Mouse (Mus musculus): ENCODE data around the gene Mllt6. TPM values are rescaled to one million over a fixed set of nuclear protein-coding genes. Genes with fewer than 3 reads are reported as not detected.

Mllt6 gene
- polyA plus RNA-seq, 1 experiment from 2014 or later, result 4.2 TPM

- Histone ChIP-seq H3K9ac (replicated peaks; ENCODE audit: low read depth, low read length) (no peak overlapping the region), H3K4me1 (replicated peaks; ENCODE audit: control insufficient read depth, insufficient read depth, low read length) (peaks cover 14% of the 10 kb centered on the region), H3K27ac (ENCODE audit: low read length) (no peak overlapping the region), H3K9me3 (ENCODE audit: control insufficient read depth, low read length) (no peaks in the 10 kb centered on the region), H3K4me3 (replicated peaks; ENCODE audit: low read length) (no peak overlapping the region), H3K27me3 (replicated peaks; ENCODE audit: control insufficient read depth, insufficient read depth, low read length) (no peaks in the 10 kb centered on the region), H3K36me3 (ENCODE audit: control insufficient read depth, insufficient read depth) (peaks cover 6% of the 10 kb centered on the region; the same call in 1 of the 2 replicates), H3K4me2 (ENCODE audit: low read length) (no peak overlapping the region)
- no peak for ATAC-seq
- 81% methylated on average over 6 of the region's 6 CpGs for WGBS
Observed at GRCm38 (mm10) chr11:97684063-97684680, 21.0 kb downstream of the Mllt6 start.

GRCm38 (mm10) chr11:97684766-97685165, 21.6 kb downstream of the Mllt6 start:
- no peak overlapping the region for H3K9ac ChIP-seq (replicated peaks; ENCODE audit: low read depth, low read length)
- H3K36me3 ChIP-seq (ENCODE audit: control insufficient read depth, insufficient read depth), result peaks cover 4% of the 10 kb centered on the region; the same call in 1 of the 2 replicates

GRCm38 (mm10) chr11:97685613-97686321, 22.6 kb downstream of the Mllt6 start, which contains the start of gene Cisd3:
Cisd3 (plus strand) TSS chr11:97685826.
- Histone ChIP-seq H3K27me3 (replicated peaks; ENCODE audit: control insufficient read depth, insufficient read depth, low read length) (no peaks in the 10 kb centered on the region), H3K9ac (replicated peaks; ENCODE audit: low read depth, low read length) (peak within 1 kb of the TSS; percentile 53), H3K9me3 (ENCODE audit: control insufficient read depth, low read length) (no peaks in the 10 kb centered on the region), H3K4me2 (ENCODE audit: low read length) (peak within 1 kb of the TSS; percentile 68), H3K4me1 (replicated peaks; ENCODE audit: control insufficient read depth, insufficient read depth, low read length) (peaks cover 10% of the 10 kb centered on the region), H3K27ac (ENCODE audit: low read length) (no peak within 1 kb of the TSS), H3K36me3 (ENCODE audit: control insufficient read depth, insufficient read depth) (peaks cover 12% of the 10 kb centered on the region), H3K4me3 (replicated peaks; ENCODE audit: low read length) (peak within 1 kb of the TSS; percentile 39)
- under 1% methylated on average over 41 of the region's 43 CpGs for WGBS
- peak; percentile 77 for ATAC-seq

More at GRCm38 (mm10) chr11:97684766-97685165, 21.6 kb downstream of the Mllt6 start:
- Histone ChIP-seq H3K27me3 (replicated peaks; ENCODE audit: control insufficient read depth, insufficient read depth, low read length) (no peaks in the 10 kb centered on the region), H3K4me2 (ENCODE audit: low read length) (no peak overlapping the region), H3K9me3 (ENCODE audit: control insufficient read depth, low read length) (no peaks in the 10 kb centered on the region), H3K27ac (ENCODE audit: low read length) (no peak overlapping the region), H3K4me3 (replicated peaks; ENCODE audit: low read length) (no peak overlapping the region), H3K4me1 (replicated peaks; ENCODE audit: control insufficient read depth, insufficient read depth, low read length) (peaks cover 14% of the 10 kb centered on the region)
- 55% methylated on average over 7 of the region's 7 CpGs for WGBS
- ATAC-seq, result no peak

- Histone ChIP-seq H3K9ac (replicated peaks; ENCODE audit: low read depth, low read length) (no peak overlapping the region), H3K4me3 (replicated peaks; ENCODE audit: low read length) (peak overlapping the region; percentile 39), H3K4me2 (ENCODE audit: low read length) (peak overlapping the region; percentile 68), H3K9me3 (ENCODE audit: control insufficient read depth, low read length) (no peaks in the 10 kb centered on the region), H3K4me1 (replicated peaks; ENCODE audit: control insufficient read depth, insufficient read depth, low read length) (peaks cover 10% of the 10 kb centered on the region), H3K36me3 (ENCODE audit: control insufficient read depth, insufficient read depth) (peaks cover 15% of the 10 kb centered on the region), H3K27me3 (replicated peaks; ENCODE audit: control insufficient read depth, insufficient read depth, low read length) (no peaks in the 10 kb centered on the region), H3K27ac (ENCODE audit: low read length) (no peak overlapping the region)
- ATAC-seq, result no peak
- 75% methylated on average over 11 of the region's 11 CpGs for whole genome bisulfite sequencing
Observed at GRCm38 (mm10) chr11:97686322-97686908, 23.2 kb downstream of the Mllt6 start.

GRCm38 (mm10) chr11:97687061-97687460, 23.8 kb downstream of the Mllt6 start:
- 82% methylated on average over 3 of the region's 3 CpGs for WGBS
- no peak for ATAC-seq
- H3K4me1 ChIP-seq (replicated peaks; ENCODE audit: control insufficient read depth, insufficient read depth, low read length), result peaks cover 10% of the 10 kb centered on the region
- H3K27me3 ChIP-seq (replicated peaks; ENCODE audit: control insufficient read depth, insufficient read depth, low read length), result no peaks in the 10 kb centered on the region
- H3K36me3 ChIP-seq (ENCODE audit: control insufficient read depth, insufficient read depth), result peaks cover 13% of the 10 kb centered on the region
- no peak overlapping the region for H3K4me2 ChIP-seq (ENCODE audit: low read length)
- no peaks in the 10 kb centered on the region for H3K9me3 ChIP-seq (ENCODE audit: control insufficient read depth, low read length)
- no peak overlapping the region for H3K9ac ChIP-seq (replicated peaks; ENCODE audit: low read depth, low read length)
- no peak overlapping the region for H3K4me3 ChIP-seq (replicated peaks; ENCODE audit: low read length)
- no peak overlapping the region for H3K27ac ChIP-seq (ENCODE audit: low read length)

- Histone ChIP-seq H3K9ac (replicated peaks; ENCODE audit: low read depth, low read length) (no peak overlapping the region), H3K9me3 (ENCODE audit: control insufficient read depth, low read length) (no peaks in the 10 kb centered on the region), H3K27me3 (replicated peaks; ENCODE audit: control insufficient read depth, insufficient read depth, low read length) (no peaks in the 10 kb centered on the region), H3K4me1 (replicated peaks; ENCODE audit: control insufficient read depth, insufficient read depth, low read length) (peaks cover 27% of the 10 kb centered on the region), H3K4me2 (ENCODE audit: low read length) (no peak overlapping the region), H3K36me3 (ENCODE audit: control insufficient read depth, insufficient read depth) (peaks cover 14% of the 10 kb centered on the region), H3K27ac (ENCODE audit: low read length) (no peak overlapping the region), H3K4me3 (replicated peaks; ENCODE audit: low read length) (no peak overlapping the region)
- ATAC-seq, result no peak; the same call in 1 of the 2 replicates
- WGBS, result 21% methylated on average over 10 of the region's 10 CpGs
Observed at GRCm38 (mm10) chr11:97689861-97690260, 26.6 kb downstream of the Mllt6 start.

GRCm38 (mm10) chr11:97694435-97694834, 31.2 kb downstream of the Mllt6 start:
- Histone ChIP-seq H3K27me3 (replicated peaks; ENCODE audit: control insufficient read depth, insufficient read depth, low read length) (no peaks in the 10 kb centered on the region), H3K9ac (replicated peaks; ENCODE audit: low read depth, low read length) (no peak overlapping the region; the same call in 1 of the 2 replicates), H3K4me1 (replicated peaks; ENCODE audit: control insufficient read depth, insufficient read depth, low read length) (peaks cover 51% of the 10 kb centered on the region), H3K4me2 (ENCODE audit: low read length) (peak overlapping the region; percentile 20; the same call in 1 of the 2 replicates), H3K4me3 (replicated peaks; ENCODE audit: low read length) (no peak overlapping the region), H3K36me3 (ENCODE audit: control insufficient read depth, insufficient read depth) (peaks cover 14% of the 10 kb centered on the region), H3K9me3 (ENCODE audit: control insufficient read depth, low read length) (no peaks in the 10 kb centered on the region), H3K27ac (ENCODE audit: low read length) (peak overlapping the region; percentile 73)
- 52% methylated on average over 4 of the region's 4 CpGs for WGBS
- ATAC-seq, result no peak

- Histone ChIP-seq H3K27ac (ENCODE audit: low read length) (peak overlapping the region; percentile 73), H3K27me3 (replicated peaks; ENCODE audit: control insufficient read depth, insufficient read depth, low read length) (no peaks in the 10 kb centered on the region), H3K9me3 (ENCODE audit: control insufficient read depth, low read length) (no peaks in the 10 kb centered on the region), H3K4me2 (ENCODE audit: low read length) (peak overlapping the region; percentile 88), H3K4me1 (replicated peaks; ENCODE audit: control insufficient read depth, insufficient read depth, low read length) (peaks cover 51% of the 10 kb centered on the region), H3K9ac (replicated peaks; ENCODE audit: low read depth, low read length) (peak overlapping the region; percentile 28), H3K4me3 (replicated peaks; ENCODE audit: low read length) (peak overlapping the region; percentile 26), H3K36me3 (ENCODE audit: control insufficient read depth, insufficient read depth) (peaks cover 12% of the 10 kb centered on the region)
- ATAC-seq, result peak; percentile 13
- WGBS, result 10% methylated on average over 17 of the region's 17 CpGs
Observed at GRCm38 (mm10) chr11:97694921-97695711, 31.9 kb downstream of the Mllt6 start.

All from forebrain, embryonic 16.5 days (tissue).